Mouse (Mus musculus): Measurements from ENCODE around the gene Rnf216. TPM values are rescaled to one million over a fixed set of nuclear protein-coding genes. Genes with fewer than 3 reads are reported as not detected.

Rnf216 gene
- polyA plus RNA-seq, 1 experiment = 33.7 TPM

DNA sequence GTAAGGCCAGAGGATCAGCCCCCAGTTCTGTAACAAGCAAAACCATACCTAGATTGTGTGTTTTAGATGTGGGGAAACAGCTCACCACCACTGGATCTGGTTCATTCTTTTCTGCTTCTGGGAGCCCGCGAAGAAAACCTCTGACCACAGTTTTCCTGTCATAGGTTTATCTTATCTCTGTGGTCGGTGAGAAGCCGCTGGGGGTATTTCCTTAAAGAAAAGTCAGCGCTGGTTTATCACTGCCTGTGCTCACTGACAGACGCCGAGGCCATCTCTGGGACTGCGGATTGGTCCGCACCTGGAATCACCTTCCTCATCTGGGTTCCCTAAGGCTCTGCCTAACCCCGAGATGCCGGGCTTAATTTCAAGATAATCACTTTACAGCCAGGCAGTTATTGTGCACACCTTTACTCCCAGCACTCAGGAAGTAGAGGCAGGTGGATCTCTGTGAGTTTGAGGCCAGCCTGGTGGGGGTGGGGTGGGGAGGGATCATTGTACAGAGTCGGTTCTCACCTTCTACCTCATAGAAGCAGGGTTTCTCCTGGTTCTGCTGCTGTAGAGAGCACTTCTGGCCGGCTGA is 20.2 kb upstream of the Rnf216 start:
- Histone ChIP-seq H3K27ac (ENCODE audit: insufficient read depth, low read depth, low read length) (no peak overlapping the region), H3K4me3 (ENCODE audit: insufficient read depth, low read length) (no peak overlapping the region), H3K4me1 (ENCODE audit: control insufficient read depth, insufficient read depth, low read length) (no peaks in the 10 kb centered on the region)
- no peak for TF ChIP-seq CTCF (IDR thresholded peaks at IDR 0.05; ENCODE audit: low read depth, low read length)
- TF ChIP-seq POLR2A (IDR thresholded peaks at IDR 0.05; ENCODE audit: borderline replicate concordance, low read depth, low read length) = no peak

DNA sequence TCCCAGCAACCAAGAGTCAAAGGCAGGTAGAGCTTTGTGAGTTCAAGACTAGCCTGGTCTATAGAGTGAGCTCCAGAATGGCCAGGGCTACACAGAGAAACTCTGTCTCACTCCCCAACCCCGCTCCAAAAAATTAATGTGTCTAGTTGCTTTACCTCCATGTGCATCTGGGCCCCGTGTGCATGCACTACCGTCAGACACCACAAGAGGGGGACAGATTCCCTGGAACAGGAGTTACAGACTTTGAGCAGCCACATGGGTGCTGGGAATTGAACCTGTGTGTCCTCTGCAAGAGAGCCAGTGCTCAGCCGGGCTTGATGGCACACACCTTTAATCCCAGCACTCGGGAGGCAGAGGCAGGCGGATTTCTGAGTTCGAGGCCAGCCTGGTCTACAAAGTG is 17.5 kb upstream of the Rnf216 start:
- H3K4me1 ChIP-seq (ENCODE audit: control insufficient read depth, insufficient read depth, low read length) = no peaks in the 10 kb centered on the region
- TF ChIP-seq CTCF (IDR thresholded peaks at IDR 0.05; ENCODE audit: low read depth, low read length) = 0 out of 2 replicates have a peak, but pooled peaks have one; percentile 25
- TF ChIP-seq POLR2A (IDR thresholded peaks at IDR 0.05; ENCODE audit: borderline replicate concordance, low read depth, low read length) = no peak
- H3K27ac ChIP-seq (ENCODE audit: insufficient read depth, low read depth, low read length) = no peak overlapping the region
- H3K4me3 ChIP-seq (ENCODE audit: insufficient read depth, low read length) = no peak overlapping the region

DNA sequence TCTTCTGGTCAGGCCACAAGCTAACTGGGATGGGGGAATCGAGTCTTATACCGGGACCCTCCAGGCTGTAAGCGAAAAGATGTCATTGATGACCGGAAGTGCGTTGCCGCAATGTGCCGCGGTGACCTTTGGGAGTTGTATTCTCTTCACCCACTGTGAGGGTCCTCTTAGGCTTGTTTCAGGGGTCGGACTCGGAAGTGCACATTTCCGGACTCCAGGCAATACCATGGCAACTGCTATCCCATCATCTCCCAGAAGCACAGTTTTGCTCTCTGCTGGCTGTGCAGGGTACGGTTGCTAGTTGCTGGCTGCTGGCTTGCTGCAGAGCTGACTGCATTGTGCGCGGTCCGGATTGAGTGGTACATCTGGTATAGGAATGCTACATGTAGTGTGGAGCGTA is 16.3 kb upstream of the Rnf216 start:
- TF ChIP-seq POLR2A (IDR thresholded peaks at IDR 0.05; ENCODE audit: borderline replicate concordance, low read depth, low read length) (no peak), CTCF (IDR thresholded peaks at IDR 0.05; ENCODE audit: low read depth, low read length) (no peak)
- Histone ChIP-seq H3K4me1 (ENCODE audit: control insufficient read depth, insufficient read depth, low read length) (no peaks in the 10 kb centered on the region), H3K27ac (ENCODE audit: insufficient read depth, low read depth, low read length) (no peak overlapping the region), H3K4me3 (ENCODE audit: insufficient read depth, low read length) (no peak overlapping the region)

DNA sequence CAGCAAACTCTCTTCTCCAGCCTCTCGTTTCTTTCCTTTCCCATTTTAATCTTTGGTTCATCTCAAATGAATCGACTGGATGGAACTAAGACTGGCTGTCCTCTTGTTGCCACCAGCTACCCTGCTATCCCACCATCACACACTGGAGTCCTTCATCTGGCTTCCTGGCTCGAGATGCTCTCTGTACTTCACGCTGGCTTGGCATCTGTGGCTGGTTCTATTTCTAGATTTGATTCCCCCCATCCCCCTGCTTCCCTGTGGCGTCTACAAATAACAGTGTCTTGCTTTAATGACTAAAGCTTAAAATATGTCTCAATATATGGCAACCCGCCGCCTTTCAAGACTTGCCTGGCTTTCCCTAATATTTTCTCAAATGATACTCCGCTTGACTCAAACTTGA is 15.0 kb upstream of the Rnf216 start:
- Histone ChIP-seq H3K4me3 (ENCODE audit: insufficient read depth, low read length) (no peak overlapping the region), H3K27ac (ENCODE audit: insufficient read depth, low read depth, low read length) (no peak overlapping the region), H3K4me1 (ENCODE audit: control insufficient read depth, insufficient read depth, low read length) (no peaks in the 10 kb centered on the region)
- TF ChIP-seq POLR2A (IDR thresholded peaks at IDR 0.05; ENCODE audit: borderline replicate concordance, low read depth, low read length) (no peak), CTCF (IDR thresholded peaks at IDR 0.05; ENCODE audit: low read depth, low read length) (no peak)

DNA sequence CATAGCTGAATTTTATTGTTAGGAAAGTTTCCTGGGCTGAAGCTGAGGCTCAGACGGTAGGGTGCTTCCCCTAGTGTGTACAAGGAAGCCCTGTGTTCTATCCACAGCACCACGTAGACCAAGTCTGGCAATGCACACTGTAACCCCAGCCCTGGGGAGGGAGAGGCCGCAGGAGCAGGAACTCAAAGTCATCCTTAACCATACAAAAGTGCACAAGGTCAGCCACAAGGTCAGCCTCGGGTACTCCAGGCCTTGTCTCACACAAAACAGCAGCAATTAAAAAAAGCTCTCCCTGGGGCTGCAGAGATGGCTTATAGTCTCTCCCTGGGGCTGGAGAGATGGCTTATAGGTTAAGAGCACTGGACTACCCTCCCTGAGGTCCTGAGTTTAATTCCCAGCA is 14.1 kb upstream of the Rnf216 start:
- TF ChIP-seq POLR2A (IDR thresholded peaks at IDR 0.05; ENCODE audit: borderline replicate concordance, low read depth, low read length) = no peak
- TF ChIP-seq CTCF (IDR thresholded peaks at IDR 0.05; ENCODE audit: low read depth, low read length) = no peak
- Histone ChIP-seq H3K27ac (ENCODE audit: insufficient read depth, low read depth, low read length) (no peak overlapping the region), H3K4me1 (ENCODE audit: control insufficient read depth, insufficient read depth, low read length) (no peaks in the 10 kb centered on the region), H3K4me3 (ENCODE audit: insufficient read depth, low read length) (no peak overlapping the region)

DNA sequence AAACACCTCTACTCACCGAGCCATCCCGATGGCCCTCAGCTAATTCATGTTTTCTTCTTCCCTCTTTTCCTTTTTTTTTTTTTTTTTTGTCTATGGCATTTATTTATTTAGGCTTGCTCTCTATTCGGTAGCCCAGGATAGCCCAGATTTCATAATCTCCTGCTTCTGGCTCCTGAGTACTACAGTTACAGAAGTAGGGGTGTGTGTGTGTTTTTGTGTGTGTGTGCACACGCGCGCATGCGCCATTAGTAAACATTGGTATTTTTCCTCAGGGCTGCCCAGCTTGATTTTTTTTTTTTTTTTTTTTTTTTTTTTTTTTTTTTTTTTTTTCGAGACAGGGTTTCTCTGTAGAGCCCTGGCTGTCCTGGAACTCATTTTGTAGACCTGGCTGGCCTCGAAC is 13.3 kb upstream of the Rnf216 start:
- no peak overlapping the region for H3K4me3 ChIP-seq (ENCODE audit: insufficient read depth, low read length)
- no peak for TF ChIP-seq POLR2A (IDR thresholded peaks at IDR 0.05; ENCODE audit: borderline replicate concordance, low read depth, low read length)
- H3K4me1 ChIP-seq (ENCODE audit: control insufficient read depth, insufficient read depth, low read length) = no peaks in the 10 kb centered on the region
- H3K27ac ChIP-seq (ENCODE audit: insufficient read depth, low read depth, low read length) = no peak overlapping the region

DNA sequence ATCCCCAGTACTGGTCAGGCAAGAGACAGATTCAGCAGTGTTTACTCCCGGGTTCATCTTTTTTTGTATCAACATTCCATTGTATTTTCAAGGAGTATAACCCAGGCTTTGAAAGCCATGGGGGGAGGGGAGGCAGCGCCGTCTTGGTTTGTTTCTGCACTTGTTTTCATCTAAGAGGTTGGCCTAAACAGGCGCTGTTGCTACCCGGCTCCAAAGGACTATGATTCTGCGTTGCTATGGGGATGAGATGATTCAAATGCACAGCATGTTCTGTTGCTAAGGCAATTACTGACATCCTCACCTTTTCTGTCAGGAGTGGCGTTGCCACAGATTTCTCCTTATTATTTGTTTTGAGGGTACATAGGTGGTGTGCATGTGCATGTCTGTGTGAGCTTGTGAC is 12.8 kb upstream of the Rnf216 start:
- TF ChIP-seq POLR2A (IDR thresholded peaks at IDR 0.05; ENCODE audit: borderline replicate concordance, low read depth, low read length) (no peak), CTCF (IDR thresholded peaks at IDR 0.05; ENCODE audit: low read depth, low read length) (no peak)
- Histone ChIP-seq H3K27ac (ENCODE audit: insufficient read depth, low read depth, low read length) (no peak overlapping the region), H3K4me3 (ENCODE audit: insufficient read depth, low read length) (no peak overlapping the region), H3K4me1 (ENCODE audit: control insufficient read depth, insufficient read depth, low read length) (no peaks in the 10 kb centered on the region)

DNA sequence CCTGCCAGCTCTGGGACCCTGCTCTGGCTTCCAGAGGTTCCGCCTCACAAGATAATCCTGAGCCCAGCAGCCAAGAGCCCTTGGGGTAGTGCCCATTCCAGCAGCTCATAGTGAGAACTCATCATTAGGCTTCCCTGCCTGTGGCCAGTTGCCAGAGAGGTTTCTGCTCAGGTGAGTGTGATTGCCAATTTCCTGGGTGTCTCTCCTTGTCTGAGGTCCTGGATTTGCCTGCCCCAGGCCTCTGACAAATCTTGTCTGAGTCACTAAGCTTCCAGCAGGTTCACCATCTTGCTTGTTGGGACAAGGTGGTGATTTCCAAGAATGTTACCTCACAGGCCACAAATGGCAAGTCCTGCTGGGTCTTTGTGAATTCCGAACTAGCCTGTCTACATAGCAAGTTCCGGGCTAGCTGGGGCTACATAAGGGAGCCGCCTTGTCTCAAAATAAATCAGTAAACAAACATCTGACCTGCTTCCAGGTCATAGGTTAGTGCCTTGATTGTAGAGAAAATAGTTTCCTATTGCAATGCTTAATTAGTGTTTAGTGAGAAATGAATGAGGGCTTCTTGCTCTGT is 12.1 kb upstream of the Rnf216 start:
- TF ChIP-seq POLR2A (IDR thresholded peaks at IDR 0.05; ENCODE audit: borderline replicate concordance, low read depth, low read length) (no peak), CTCF (IDR thresholded peaks at IDR 0.05; ENCODE audit: low read depth, low read length) (no peak)
- H3K27ac ChIP-seq (ENCODE audit: insufficient read depth, low read depth, low read length) = no peak overlapping the region
- H3K4me3 ChIP-seq (ENCODE audit: insufficient read depth, low read length) = no peak overlapping the region
- no peaks in the 10 kb centered on the region for H3K4me1 ChIP-seq (ENCODE audit: control insufficient read depth, insufficient read depth, low read length)

DNA sequence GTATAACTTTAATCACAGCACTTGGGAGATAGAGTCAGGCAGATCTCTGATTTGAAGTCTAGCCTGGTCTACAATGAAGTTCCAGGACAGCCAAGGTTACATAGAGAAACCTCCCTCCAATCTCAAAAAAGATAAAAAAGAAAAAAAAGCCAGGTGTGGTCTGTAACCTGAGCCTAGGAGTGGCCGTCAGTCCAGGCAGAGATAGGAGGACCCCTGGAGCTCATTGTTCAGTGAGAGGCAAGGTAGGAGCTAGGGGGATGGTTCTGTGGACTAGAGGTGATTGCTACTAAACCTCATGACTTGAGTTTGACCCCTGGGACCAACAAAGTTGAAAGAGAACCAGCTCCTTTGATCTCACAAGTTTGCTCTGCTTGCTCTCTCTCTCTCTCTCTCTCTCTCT is 9.9 kb upstream of the Rnf216 start:
- no peak overlapping the region for H3K27ac ChIP-seq (ENCODE audit: insufficient read depth, low read depth, low read length)
- TF ChIP-seq POLR2A (IDR thresholded peaks at IDR 0.05; ENCODE audit: borderline replicate concordance, low read depth, low read length) (no peak), CTCF (IDR thresholded peaks at IDR 0.05; ENCODE audit: low read depth, low read length) (no peak)
- H3K4me3 ChIP-seq (ENCODE audit: insufficient read depth, low read length) = no peak overlapping the region
- no peaks in the 10 kb centered on the region for H3K4me1 ChIP-seq (ENCODE audit: control insufficient read depth, insufficient read depth, low read length)

DNA sequence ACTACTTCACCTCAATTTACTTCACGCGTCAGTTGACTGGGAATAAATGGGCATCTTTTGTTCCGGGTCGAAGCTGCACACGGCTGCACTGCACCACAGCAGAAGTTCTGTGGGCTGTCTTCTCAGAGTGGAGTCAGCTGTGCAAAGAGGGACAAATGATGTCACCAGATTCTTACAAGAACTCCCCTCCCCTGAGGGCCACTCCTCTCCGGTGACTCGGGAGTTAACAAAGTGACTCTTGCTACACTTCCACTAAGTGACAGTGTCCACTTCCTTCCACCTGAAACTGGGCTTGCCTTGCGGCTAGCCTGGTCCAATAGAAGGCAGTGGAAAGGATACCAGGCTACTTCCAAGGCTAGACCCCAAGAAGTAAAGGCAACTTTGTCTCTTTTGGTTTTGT is 9.3 kb upstream of the Rnf216 start:
- no peak overlapping the region for H3K4me3 ChIP-seq (ENCODE audit: insufficient read depth, low read length)
- TF ChIP-seq POLR2A (IDR thresholded peaks at IDR 0.05; ENCODE audit: borderline replicate concordance, low read depth, low read length) = no peak
- TF ChIP-seq CTCF (IDR thresholded peaks at IDR 0.05; ENCODE audit: low read depth, low read length) = no peak

More for the DNA sequence above, 9.3 kb upstream of the Rnf216 start:
- Histone ChIP-seq H3K4me1 (ENCODE audit: control insufficient read depth, insufficient read depth, low read length) (no peaks in the 10 kb centered on the region), H3K27ac (ENCODE audit: insufficient read depth, low read depth, low read length) (no peak overlapping the region)
